Mouse (Mus musculus) neutrophil, adult 5-6 weeks (primary cell): ENCODE measurements at regions not wholly inside any gene's neighbourhood (a gene's known extent, or its start where the extent isn't known, plus 50 kb on each side); places are given as distances from the start of the nearest gene placed in this dataset.

Source experiments
- ATAC-seq: fragments of 151-379, 151-347 bp; 2 replicates; pipeline ENCODE4 v1.8.0; 2017; ENCODE audit warnings: mild to moderate bottlenecking, moderate TSS enrichment; ENCODE audit not compliant: insufficient number of reproducible peaks, poor library complexity, low FRiP score, severe bottlenecking; ENCODE audit errors: extremely low read depth

DNA sequence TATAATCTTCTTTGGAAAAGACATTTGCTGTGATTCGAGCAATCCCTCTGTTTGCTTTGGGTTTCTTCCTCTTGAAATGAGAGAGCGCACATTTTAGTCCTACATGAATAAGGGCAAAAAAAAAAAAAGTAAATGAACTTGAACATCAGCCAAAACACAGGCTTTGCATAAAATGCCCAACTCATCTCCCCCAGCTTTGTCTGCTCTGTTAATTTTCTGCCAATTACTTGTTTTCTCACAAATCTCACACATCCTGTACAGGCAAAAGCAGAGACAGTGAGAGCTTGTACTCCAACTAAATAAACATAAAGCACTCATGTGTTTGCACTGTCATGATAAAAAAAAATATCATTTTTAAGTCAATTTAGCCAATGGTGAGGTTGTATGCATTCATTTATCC, 121.4 kb upstream of the Trpm3 start:
- no peak for ATAC-seq

DNA sequence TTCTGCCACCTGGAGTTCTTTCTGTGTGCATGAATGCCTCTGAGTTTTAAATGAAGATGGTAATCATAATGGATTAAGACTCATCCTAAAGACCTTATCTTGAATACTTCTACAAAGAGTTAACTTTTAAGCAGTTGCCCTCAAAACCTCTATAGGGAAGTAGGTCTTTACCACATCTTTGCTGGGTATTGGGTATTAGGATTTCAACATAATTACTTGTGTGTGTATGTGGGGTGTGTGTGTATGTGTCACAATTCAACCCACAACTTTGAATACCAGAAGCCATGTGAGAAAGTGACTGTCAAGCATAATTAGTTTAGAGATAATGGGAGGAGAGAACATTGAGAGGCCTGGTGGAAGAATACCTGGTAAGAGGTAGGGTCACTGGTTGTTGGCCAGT, 111.3 kb upstream of the Trpm3 start:
- no peak for ATAC-seq

DNA sequence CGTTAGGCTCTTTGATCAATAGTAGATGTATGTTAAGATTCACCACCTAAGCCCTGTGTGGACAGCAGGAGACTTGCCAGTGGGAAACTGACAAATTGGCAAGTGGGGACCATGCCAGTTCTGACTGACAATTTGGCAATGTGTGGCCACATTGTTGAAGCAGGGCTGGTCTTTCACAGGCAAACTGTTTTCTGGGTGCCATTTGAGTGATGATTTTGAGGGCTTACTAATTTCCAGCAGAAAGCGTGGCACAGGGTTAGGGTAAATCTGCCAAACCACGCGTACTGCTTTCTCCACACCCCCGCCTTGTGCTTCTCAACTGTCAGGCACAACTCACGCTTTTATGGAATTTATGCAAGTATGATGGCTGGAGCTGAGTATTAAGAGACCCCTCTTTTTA, 91.2 kb upstream of the Trpm3 start:
- ATAC-seq = no peak

DNA sequence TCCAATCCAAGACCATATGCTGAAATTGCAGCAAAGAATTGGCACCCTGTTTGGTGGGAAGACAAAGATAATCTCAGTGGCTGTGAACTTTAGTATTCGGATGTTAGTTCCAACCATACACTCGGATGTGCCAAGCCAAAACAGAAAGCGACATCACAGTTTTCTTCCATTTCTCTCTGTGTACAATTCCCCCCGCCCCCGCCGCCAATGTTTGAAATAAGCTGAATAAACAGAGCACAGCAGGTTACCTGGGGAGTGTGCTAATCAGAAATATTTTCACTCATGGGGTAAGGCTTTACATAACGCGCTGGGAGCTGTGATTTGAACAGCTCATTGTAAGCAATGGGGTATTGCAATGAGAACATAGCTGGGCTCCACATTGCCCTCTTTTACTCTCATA, 72.5 kb upstream of the Trpm3 start:
- no peak for ATAC-seq

DNA sequence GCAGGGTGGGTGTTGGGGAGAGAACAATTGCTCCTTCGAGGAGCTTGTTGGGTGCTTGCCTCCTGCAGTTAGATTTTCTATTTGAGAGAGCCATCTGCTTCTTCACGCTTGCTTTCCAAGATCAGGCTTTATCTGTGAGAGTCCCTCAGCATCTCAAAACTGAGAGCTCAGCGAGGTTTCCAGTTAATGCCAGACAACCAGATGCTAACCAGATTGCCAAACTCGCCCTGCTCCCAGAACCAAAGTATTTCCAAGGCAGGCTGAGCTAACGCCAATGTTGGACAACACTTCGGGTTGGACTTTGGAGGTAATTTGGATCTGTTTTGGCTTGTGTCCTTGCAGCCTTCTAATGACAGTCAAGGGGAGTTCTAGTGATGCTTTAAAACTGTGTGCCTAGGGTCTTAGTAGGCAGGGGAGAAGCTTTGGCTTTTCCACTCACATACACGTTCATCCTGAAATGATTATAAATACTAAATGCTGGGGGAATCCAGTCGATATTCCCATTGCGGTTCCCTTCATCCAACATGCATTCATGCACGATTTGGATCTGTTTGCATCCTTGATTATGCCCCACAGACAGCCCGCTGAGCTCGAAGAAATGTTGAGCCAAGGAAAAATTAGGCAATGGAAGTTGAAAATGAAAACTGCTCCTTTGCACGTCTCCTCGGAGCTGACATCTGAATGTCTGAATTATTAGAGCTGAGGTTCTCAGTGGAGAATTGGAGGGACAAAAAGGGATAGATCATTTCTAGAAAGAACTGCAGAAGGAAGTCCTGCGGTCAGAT, 68.4 kb upstream of the Trpm3 start:
- ATAC-seq = no peak

DNA sequence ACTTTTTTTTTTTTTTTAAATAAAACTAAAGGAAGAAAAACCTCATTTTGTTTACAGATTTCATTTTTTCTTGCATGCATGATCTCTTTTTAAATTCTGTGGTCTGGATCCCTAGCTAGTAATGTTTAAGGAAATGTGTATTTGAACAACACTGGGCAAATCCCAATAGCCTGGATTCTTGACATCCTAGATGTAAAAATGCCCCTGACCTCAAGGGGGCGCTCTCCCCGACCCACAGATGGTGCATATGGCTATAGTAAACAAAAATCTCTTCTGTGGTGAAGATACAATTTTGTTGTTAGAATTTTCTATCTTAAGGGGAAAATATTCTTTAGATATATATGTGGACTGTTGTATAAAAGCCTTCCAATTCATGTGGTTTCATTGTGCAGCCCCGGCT, 67.1 kb upstream of the Trpm3 start:
- ATAC-seq = no peak

DNA sequence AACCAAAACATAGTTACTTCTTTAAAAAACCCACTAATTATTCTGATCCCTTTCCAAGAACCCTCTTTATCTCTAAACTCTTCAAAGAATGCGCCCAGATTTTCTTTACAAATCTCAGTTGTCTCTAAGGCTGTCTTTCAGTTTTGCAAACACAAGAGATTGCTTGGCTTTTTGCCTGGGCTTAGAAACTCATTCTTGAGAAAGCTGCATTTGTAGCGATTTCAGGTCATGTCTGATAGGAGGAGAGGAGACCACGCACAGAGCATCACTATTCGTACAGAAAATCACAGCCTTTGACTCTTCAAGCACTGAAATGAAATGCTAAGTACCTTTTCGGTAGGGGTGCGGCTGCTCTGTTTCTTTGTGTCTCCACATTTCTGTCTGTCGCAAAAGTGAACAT, 64.8 kb upstream of the Trpm3 start:
- ATAC-seq = no peak

DNA sequence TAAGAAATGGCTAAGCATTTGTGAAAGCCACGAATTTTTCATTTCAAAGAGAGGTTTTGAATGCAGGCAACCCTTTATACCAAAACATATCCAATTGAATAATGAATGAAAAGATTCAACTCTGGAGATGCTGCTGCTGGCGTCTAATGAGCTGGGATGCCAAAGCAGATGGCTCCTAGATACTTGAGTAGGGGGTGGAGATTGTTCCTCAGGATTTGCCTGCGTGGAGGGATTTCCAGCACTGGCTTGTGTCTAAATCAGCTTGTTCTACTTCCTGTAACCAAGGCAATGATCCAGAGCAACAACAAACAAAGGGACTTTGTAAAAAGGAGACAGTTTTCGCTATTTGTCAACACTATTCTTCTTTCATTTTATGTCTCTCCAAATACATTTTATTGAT, 57.4 kb upstream of the Trpm3 start:
- no peak for ATAC-seq
